Mouse (Mus musculus): ENCODE results near the gene Fam72a. TPM values are rescaled to one million over a fixed set of nuclear protein-coding genes. Genes with fewer than 3 reads are reported as not detected.

The Fam72a gene
- polyA plus RNA-seq, 1 experiment from 2014 or later = 1.8 TPM

DNA sequence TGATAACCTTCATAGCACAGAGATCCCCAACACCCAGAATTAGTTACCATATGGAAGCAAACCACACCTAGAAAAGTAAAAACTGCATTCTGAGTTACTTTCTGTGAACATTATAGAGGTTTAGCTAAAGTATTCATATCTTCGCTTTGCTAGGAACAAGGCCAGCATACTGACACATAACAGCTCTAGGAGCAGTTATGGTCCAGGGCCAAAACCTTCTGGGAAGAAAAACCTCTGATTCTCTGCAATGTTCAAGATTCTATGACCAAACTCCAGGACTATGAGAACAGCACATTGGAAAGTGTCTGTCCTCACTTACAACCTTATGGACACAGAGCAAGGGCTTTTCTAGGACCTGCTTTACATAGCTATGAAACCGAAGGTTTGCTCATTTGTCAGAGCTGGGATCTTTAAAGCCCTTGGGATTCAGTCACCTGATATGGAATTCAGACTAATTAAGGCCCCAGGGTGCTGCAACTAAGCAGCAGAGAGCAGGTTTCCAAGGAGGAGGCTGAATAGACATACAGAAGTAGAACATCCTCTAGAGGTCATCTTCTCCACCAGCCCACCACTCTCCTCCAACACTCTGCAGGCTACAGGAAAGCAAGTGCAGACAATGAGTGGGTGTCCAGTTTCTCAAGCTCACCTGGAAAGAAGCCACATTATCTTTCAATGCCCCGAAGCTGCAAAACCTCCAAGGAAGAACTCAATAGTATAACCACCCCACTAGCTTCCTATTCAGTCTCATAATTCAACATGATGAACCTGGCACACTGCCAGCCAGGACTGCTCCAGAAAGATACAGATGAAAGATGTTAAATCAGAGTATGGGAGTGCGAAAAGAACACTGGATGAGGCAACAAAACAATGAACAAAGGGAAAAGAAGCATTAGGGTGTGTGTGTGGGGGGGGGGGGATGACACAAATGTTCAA is 33.5 kb upstream of the Fam72a start:
- H3K36me3 ChIP-seq (ENCODE audit: control insufficient read depth, insufficient read depth, low read length) = no peaks in the 10 kb centered on the region
- H3K9ac ChIP-seq (replicated peaks; ENCODE audit: low read length) = no peak overlapping the region
- no peak overlapping the region for H3K4me2 ChIP-seq (ENCODE audit: low read length)
- 88% methylated on average over 4 of the region's 4 CpGs for WGBS
- H3K9me3 ChIP-seq (ENCODE audit: control insufficient read depth, low read length) = no peaks in the 10 kb centered on the region
- H3K27me3 ChIP-seq (ENCODE audit: control insufficient read depth, insufficient read depth, low read length) = no peaks in the 10 kb centered on the region
- ATAC-seq (ENCODE audit: low FRiP score, low TSS enrichment) = no peak
- no peak overlapping the region for H3K27ac ChIP-seq (replicated peaks; ENCODE audit: low read depth, low read length)
- DNase-seq = peak; percentile 43
- H3K4me1 ChIP-seq (ENCODE audit: control insufficient read depth, insufficient read depth, low read length) = 0 out of 2 replicates have a peak, but pooled peaks cover 4% of the 10 kb centered on the region
- H3K4me3 ChIP-seq (replicated peaks; ENCODE audit: low read depth, low read length) = no peak overlapping the region

DNA sequence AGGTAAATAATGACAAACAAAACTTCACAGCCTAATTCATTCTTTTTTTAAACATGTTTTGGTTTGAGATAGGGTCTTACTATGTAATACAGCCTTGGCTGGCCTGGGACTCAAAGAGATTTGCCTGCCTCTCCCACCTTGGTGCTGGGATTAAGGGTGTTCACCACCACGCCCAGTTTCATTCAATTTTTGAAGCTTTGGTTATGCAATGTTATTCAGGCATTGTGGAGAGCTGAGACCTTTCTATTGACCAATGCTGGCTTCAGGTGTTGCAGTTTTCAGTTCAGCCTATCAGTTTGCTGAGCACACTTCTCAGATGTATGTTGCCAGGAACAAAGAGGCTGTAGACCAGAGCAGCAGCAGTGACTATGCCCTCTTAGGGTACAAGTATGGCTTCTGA is 29.5 kb upstream of the Fam72a start:
- Histone ChIP-seq H3K9ac (replicated peaks; ENCODE audit: low read length) (no peak overlapping the region), H3K36me3 (ENCODE audit: control insufficient read depth, insufficient read depth, low read length) (no peaks in the 10 kb centered on the region), H3K4me3 (replicated peaks; ENCODE audit: low read depth, low read length) (no peak overlapping the region), H3K27ac (replicated peaks; ENCODE audit: low read depth, low read length) (no peak overlapping the region), H3K27me3 (ENCODE audit: control insufficient read depth, insufficient read depth, low read length) (no peaks in the 10 kb centered on the region), H3K9me3 (ENCODE audit: control insufficient read depth, low read length) (no peaks in the 10 kb centered on the region), H3K4me2 (ENCODE audit: low read length) (no peak overlapping the region), H3K4me1 (ENCODE audit: control insufficient read depth, insufficient read depth, low read length) (no peaks in the 10 kb centered on the region)
- WGBS = 89% methylated on average over 1 of the region's 1 CpGs
- DNase-seq (no peak), ATAC-seq (ENCODE audit: low FRiP score, low TSS enrichment) (no peak)

DNA sequence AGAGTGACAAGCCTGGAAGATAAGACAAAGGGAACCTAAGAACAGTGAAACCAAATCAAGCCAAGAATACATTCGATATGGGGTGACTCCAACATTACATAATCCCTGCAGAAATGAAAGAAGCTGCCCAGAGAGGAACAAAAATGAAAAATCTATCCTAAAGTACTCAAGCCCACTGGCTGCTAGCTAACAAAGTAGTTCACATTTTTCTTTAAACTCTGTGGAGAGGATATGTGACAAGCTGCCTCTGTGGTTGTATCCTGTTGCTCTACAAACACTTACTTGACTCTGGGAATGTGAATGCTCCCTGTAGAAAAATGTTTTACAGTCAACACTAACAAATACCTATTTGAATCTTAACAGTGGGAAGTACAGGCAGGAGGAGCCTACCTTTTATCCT is 26.0 kb upstream of the Fam72a start:
- H3K4me2 ChIP-seq (ENCODE audit: low read length) = no peak overlapping the region
- WGBS = 92% methylated on average over 1 of the region's 1 CpGs
- H3K27me3 ChIP-seq (ENCODE audit: control insufficient read depth, insufficient read depth, low read length) = no peaks in the 10 kb centered on the region
- H3K9me3 ChIP-seq (ENCODE audit: control insufficient read depth, low read length) = no peaks in the 10 kb centered on the region
- H3K36me3 ChIP-seq (ENCODE audit: control insufficient read depth, insufficient read depth, low read length) = no peaks in the 10 kb centered on the region
- no peak overlapping the region for H3K9ac ChIP-seq (replicated peaks; ENCODE audit: low read length)
- no peak overlapping the region for H3K27ac ChIP-seq (replicated peaks; ENCODE audit: low read depth, low read length)
- no peaks in the 10 kb centered on the region for H3K4me1 ChIP-seq (ENCODE audit: control insufficient read depth, insufficient read depth, low read length)
- DNase-seq = no peak
- ATAC-seq (ENCODE audit: low FRiP score, low TSS enrichment) = no peak
- H3K4me3 ChIP-seq (replicated peaks; ENCODE audit: low read depth, low read length) = no peak overlapping the region

DNA sequence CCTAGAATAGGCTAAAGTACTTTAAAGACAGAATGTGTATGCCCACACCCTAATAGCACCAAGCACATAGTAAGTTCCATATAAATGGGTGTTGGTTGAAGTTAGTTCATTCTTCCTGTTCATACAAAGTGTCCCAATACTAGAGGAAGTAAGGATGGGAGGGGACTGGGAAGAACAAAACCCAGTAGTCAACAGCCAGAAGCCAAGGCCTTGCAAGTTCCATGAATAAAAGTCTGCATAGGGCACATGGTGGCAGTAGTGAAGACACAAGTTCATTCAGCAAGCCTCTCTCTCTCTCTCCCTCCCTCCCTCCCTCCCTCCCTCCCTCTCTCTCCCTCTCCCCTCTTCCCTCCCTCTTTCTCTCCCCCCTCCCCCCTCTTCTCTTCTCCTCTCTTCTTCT is 16.6 kb upstream of the Fam72a start:
- H3K4me3 ChIP-seq (replicated peaks; ENCODE audit: low read depth, low read length) = no peak overlapping the region
- no peaks in the 10 kb centered on the region for H3K36me3 ChIP-seq (ENCODE audit: control insufficient read depth, insufficient read depth, low read length)
- ATAC-seq (ENCODE audit: low FRiP score, low TSS enrichment) = no peak
- H3K27ac ChIP-seq (replicated peaks; ENCODE audit: low read depth, low read length) = no peak overlapping the region
- no peaks in the 10 kb centered on the region for H3K4me1 ChIP-seq (ENCODE audit: control insufficient read depth, insufficient read depth, low read length)
- H3K4me2 ChIP-seq (ENCODE audit: low read length) = no peak overlapping the region
- no peaks in the 10 kb centered on the region for H3K27me3 ChIP-seq (ENCODE audit: control insufficient read depth, insufficient read depth, low read length)
- DNase-seq = no peak
- no peak overlapping the region for H3K9ac ChIP-seq (replicated peaks; ENCODE audit: low read length)
- no peaks in the 10 kb centered on the region for H3K9me3 ChIP-seq (ENCODE audit: control insufficient read depth, low read length)

DNA sequence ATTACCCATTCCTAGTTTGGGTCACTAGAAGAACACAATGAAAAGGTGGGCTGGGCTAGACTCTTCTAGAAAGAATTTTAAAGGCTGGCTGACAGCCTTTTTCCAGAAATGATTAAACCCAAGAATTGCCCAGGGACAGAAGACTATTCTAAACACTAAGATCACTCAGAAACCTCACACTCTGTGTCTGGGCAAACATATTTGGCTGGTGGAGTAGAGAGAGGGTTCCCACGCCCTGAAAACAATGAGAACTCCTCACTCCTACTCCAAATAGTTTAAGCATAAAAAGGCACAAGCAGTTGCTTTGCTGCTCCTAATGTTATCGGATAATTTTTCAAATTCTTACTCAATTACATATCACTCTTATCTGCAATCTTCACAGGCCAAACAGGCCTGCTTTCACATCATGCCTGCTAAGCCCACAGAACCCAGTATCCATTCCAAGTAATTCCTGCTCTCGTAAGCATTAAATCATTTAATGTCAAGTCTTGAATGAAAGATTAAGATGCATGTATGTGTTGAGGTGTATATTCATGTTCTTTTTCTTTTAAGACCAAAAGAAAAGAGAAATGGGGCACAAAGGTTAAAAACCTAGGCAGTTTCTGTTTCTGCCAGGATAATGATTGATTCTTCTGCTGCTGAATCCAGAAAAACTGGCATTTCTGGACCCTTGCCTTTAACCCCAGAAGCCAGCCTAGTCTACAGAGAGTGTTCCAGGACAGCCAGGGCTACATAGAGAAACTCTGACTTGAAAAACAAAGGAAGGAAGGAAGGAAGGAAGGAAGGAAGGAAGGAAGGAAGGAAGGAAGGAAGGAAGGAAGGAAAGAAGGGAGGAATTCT is 15.8 kb upstream of the Fam72a start:
- no peaks in the 10 kb centered on the region for H3K9me3 ChIP-seq (ENCODE audit: control insufficient read depth, low read length)
- no peak overlapping the region for H3K9ac ChIP-seq (replicated peaks; ENCODE audit: low read length)
- DNase-seq (no peak), ATAC-seq (ENCODE audit: low FRiP score, low TSS enrichment) (no peak)
- H3K4me1 ChIP-seq (ENCODE audit: control insufficient read depth, insufficient read depth, low read length) = no peaks in the 10 kb centered on the region
- no peaks in the 10 kb centered on the region for H3K36me3 ChIP-seq (ENCODE audit: control insufficient read depth, insufficient read depth, low read length)
- no peak overlapping the region for H3K4me3 ChIP-seq (replicated peaks; ENCODE audit: low read depth, low read length)
- no peak overlapping the region for H3K4me2 ChIP-seq (ENCODE audit: low read length)
- 90% methylated on average over 3 of the region's 3 CpGs for WGBS
- H3K27me3 ChIP-seq (ENCODE audit: control insufficient read depth, insufficient read depth, low read length) = no peaks in the 10 kb centered on the region
- H3K27ac ChIP-seq (replicated peaks; ENCODE audit: low read depth, low read length) = no peak overlapping the region

DNA sequence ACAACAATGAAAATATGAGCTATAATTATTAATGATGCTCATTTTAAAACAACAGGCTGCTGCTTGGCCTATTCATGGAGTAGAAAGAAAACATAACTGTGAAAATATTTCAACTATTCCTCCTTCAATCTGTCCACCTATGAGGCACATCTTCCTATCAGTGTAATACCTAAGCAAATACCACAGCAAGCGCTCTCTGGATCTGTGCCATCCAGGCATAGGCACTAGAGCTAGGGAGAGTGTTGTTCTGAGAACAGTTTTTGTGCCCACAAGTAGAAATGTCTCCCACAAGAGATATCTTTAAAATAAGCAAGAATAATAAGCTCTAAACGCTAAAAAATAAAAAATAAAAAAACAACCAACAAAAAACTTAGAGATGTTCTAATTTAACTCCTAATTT is 14.6 kb upstream of the Fam72a start:
- H3K4me1 ChIP-seq (ENCODE audit: control insufficient read depth, insufficient read depth, low read length) = no peaks in the 10 kb centered on the region
- ATAC-seq (ENCODE audit: low FRiP score, low TSS enrichment) (no peak), DNase-seq (no peak)
- H3K9me3 ChIP-seq (ENCODE audit: control insufficient read depth, low read length) = no peaks in the 10 kb centered on the region
- H3K4me3 ChIP-seq (replicated peaks; ENCODE audit: low read depth, low read length) = no peak overlapping the region
- no peak overlapping the region for H3K9ac ChIP-seq (replicated peaks; ENCODE audit: low read length)
- WGBS = 94% methylated on average over 2 of the region's 2 CpGs
- H3K27ac ChIP-seq (replicated peaks; ENCODE audit: low read depth, low read length) = no peak overlapping the region
- H3K27me3 ChIP-seq (ENCODE audit: control insufficient read depth, insufficient read depth, low read length) = no peaks in the 10 kb centered on the region
- no peak overlapping the region for H3K4me2 ChIP-seq (ENCODE audit: low read length)
- no peaks in the 10 kb centered on the region for H3K36me3 ChIP-seq (ENCODE audit: control insufficient read depth, insufficient read depth, low read length)

DNA sequence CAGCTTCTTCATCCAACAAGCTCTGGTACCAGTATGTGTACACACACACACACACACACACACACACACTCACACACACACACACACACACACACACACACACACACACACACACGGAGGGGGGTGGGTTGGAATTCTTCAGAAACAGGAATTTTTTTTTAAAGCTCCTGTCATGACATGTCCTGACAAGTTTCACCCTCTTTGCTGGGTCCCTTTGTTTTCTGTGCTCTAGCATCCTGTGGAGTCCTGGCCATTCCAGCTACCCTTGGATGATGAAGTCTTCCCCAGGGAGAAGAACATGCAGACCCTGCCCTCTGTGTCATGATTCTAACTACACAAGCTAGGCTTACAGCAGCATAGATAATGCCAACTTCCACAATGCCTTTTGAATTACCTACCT is 13.5 kb upstream of the Fam72a start:
- ATAC-seq (ENCODE audit: low FRiP score, low TSS enrichment) = no peak
- 25% methylated on average over 1 of the region's 1 CpGs for WGBS
- no peak overlapping the region for H3K27ac ChIP-seq (replicated peaks; ENCODE audit: low read depth, low read length)
- H3K9me3 ChIP-seq (ENCODE audit: control insufficient read depth, low read length) = no peaks in the 10 kb centered on the region
- DNase-seq = no peak
- H3K36me3 ChIP-seq (ENCODE audit: control insufficient read depth, insufficient read depth, low read length) = no peaks in the 10 kb centered on the region
- H3K4me1 ChIP-seq (ENCODE audit: control insufficient read depth, insufficient read depth, low read length) = no peaks in the 10 kb centered on the region
- no peak overlapping the region for H3K9ac ChIP-seq (replicated peaks; ENCODE audit: low read length)
- H3K27me3 ChIP-seq (ENCODE audit: control insufficient read depth, insufficient read depth, low read length) = no peaks in the 10 kb centered on the region
- H3K4me3 ChIP-seq (replicated peaks; ENCODE audit: low read depth, low read length) = no peak overlapping the region
- no peak overlapping the region for H3K4me2 ChIP-seq (ENCODE audit: low read length)

DNA sequence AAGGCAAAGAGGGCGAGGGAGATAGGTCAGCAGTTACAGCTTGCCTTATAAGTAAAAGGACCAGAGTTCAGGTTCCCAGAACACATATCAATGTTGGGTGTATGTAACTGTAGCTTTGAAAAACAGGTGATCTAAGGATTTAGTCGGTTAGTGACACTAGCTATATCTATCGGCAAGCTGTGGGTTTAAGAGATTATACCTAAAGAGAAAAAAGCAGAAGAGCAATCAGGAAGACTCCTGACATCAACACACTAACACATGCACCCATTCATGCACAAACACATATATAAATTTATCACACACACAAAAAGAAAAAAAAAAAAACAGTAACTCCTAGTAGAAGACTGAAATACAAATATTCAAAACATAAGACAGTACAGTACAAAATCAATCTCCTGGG is 11.1 kb upstream of the Fam72a start:
- Histone ChIP-seq H3K27me3 (ENCODE audit: control insufficient read depth, insufficient read depth, low read length) (no peaks in the 10 kb centered on the region), H3K4me3 (replicated peaks; ENCODE audit: low read depth, low read length) (no peak overlapping the region), H3K36me3 (ENCODE audit: control insufficient read depth, insufficient read depth, low read length) (no peaks in the 10 kb centered on the region), H3K9me3 (ENCODE audit: control insufficient read depth, low read length) (no peaks in the 10 kb centered on the region), H3K4me1 (ENCODE audit: control insufficient read depth, insufficient read depth, low read length) (peaks cover 10% of the 10 kb centered on the region), H3K27ac (replicated peaks; ENCODE audit: low read depth, low read length) (no peak overlapping the region), H3K9ac (replicated peaks; ENCODE audit: low read length) (no peak overlapping the region), H3K4me2 (ENCODE audit: low read length) (no peak overlapping the region)
- 94% methylated on average over 3 of the region's 3 CpGs for WGBS
- no peak for ATAC-seq (ENCODE audit: low FRiP score, low TSS enrichment)
- DNase-seq = no peak

Data from midbrain, embryonic 14.5 days (tissue).